Mouse (Mus musculus): Measurements from ENCODE around the gene Apbb2.

GRCm38 (mm10) chr5:66505071-66505470 lies 113.5 kb downstream of the Apbb2 start:
- TF ChIP-seq CTCF (IDR thresholded peaks at IDR 0.05; ENCODE audit: control insufficient read depth, insufficient read depth, insufficient replicate concordance, low read depth, low read length) = no peak
- TF ChIP-seq POLR2A (IDR thresholded peaks at IDR 0.05; ENCODE audit: control insufficient read depth, low read depth, low read length) = no peak
